Mouse (Mus musculus): ENCODE results near the gene Ifi205.
"Not testable (repeated sequence)": the region's sequence is repeated elsewhere in the genome, so short reads cannot be mapped to it uniquely, and the experiment has no call there.

The Ifi205 gene

DNA sequence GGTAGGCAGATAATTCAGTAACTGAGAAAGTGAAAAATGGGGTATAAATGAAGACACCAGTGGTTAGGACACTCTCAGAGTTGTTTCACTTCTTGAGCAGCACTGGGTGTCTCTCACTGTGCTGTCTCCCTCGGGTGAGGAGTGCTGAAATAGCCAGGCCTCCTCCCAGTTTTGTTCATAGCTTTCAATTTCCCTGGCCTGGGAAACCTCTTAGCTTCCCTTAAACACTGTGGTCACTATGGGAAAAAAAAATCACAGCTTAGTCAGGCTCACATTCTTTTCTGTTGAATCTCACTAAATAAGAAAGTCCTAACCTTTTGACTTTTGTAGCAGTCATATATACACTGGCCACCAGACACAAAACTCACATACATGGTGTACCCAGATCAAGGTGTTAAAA is at the start of gene Ifi205:
Gene Ifi205, minus strand, starts transcription at position 113 of the 400 bp plus-strand sequence.
- DNase-seq (ENCODE audit: low read depth), result no peak

DNA sequence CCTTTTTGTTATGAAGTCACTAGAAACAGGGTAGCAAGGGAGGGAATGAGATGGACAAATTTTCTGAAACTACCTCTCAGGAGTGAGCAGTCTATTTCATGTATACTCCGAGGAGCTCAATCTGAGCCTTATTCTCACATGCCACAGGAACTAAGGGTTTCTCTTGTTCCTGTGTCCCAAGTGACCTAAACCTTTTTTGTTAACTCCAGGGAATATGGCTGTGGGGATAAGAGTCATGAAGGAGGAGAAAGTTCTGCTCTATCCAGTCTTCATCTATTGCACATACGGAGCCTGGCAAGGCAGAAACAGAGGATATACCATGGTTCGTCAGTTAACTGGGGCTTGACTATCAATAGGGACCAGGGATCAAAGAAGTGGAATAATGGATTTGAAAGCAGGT is 34.7 kb upstream of the Ifi205 start, which contains the start of gene Olfr430:
Gene Olfr430, plus strand, starts transcription at position 301 of the 400 bp plus-strand sequence.
- DNase-seq (ENCODE audit: low read depth), result no peak

DNA sequence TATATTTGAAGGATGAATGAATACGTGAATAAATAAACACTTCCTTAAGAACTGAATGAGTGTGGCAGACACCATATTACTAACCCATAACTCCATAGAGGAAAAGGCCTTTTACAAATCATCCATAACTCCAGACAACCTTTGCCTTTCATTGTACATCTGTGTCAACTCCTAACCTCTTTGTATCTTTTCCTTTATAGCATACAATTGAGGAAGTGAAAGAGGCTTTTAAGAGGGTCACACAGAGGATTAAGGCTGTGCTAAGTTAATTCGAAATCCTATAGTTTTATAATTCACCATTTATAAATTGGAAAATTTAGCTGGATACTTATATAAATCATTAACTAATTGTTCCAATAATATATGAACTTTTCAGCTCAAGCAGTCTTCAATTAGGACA is 23.6 kb upstream of the Ifi205 start:
- DNase-seq (ENCODE audit: low read depth), result no peak

- peak; percentile 26 for DNase-seq (ENCODE audit: low read depth)
Observed at GRCm38 (mm10) chr1:174052981-174053380, 21.4 kb upstream of the Ifi205 start.

- DNase-seq (ENCODE audit: low read depth), result no peak
Observed at GRCm38 (mm10) chr1:174051931-174052536, 20.4 kb upstream of the Ifi205 start.

DNA sequence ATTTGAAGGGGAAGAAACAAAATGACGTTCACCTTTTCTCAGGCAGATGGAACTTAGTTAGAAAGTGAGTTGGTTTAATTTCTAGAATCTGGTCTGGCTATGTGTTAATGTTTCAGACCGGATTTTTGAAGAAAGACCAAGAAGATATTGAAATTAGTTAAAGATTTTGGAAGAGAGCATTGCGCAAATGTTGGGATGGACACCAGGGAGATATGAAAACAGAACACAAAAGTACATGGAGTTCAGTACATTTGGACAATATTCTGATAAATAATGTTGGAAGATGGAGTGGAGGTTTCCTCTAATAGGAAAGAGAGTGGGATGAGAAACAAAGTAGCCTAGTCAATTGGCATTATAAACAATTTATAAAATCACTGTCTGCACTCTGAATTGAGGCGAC is 19.9 kb upstream of the Ifi205 start:
- no peak for DNase-seq (ENCODE audit: low read depth)

GRCm38 (mm10) chr1:174050532-174050931 is 18.9 kb upstream of the Ifi205 start:
- no peak for DNase-seq (ENCODE audit: low read depth)

GRCm38 (mm10) chr1:174049357-174049756 is 17.7 kb upstream of the Ifi205 start:
- DNase-seq (ENCODE audit: low read depth), result not testable (repeated sequence)

DNA sequence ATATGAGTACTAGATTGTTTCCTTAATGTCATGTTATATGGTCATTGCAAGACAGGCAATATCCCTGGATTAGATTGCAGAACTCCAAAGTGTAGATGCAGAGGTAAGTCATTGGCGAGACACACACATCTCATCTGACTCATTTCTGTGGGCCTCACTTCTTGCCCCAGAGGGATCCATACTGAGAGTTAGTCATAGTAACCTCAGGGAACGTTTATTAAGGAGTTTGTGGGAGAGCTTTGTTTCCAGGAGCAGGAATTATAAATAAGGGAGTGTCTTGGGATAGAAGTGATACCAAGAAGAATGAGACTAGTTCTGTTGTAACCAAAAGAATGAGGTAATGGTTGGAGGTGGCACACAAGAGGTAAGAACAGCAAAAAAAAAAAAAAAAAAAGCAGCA is 17.3 kb upstream of the Ifi205 start, which contains the start of gene Olfr432:
Gene Olfr432, plus strand, starts transcription at position 313 of the 400 bp plus-strand sequence.
- no peak for DNase-seq (ENCODE audit: low read depth)

DNA sequence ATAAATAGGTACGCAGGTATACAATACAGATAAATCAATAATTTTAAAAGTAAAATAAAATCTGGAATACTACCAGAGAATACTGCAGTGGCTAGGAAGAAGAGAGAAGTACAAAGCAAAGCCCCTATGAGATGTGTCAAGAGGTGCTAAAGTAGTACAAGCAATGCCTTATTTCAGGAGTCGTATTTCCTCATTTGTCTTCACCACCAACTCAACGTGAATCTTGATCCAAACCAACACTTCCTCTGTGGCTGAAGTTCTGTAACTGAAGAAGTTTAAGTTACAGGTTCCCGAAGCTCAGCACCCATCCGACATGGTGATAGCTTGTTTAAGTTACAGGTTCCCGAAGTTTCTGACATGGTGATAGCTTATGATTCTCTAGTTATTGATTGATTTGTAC is 16.6 kb upstream of the Ifi205 start:
- not testable (repeated sequence) for DNase-seq (ENCODE audit: low read depth)

DNA sequence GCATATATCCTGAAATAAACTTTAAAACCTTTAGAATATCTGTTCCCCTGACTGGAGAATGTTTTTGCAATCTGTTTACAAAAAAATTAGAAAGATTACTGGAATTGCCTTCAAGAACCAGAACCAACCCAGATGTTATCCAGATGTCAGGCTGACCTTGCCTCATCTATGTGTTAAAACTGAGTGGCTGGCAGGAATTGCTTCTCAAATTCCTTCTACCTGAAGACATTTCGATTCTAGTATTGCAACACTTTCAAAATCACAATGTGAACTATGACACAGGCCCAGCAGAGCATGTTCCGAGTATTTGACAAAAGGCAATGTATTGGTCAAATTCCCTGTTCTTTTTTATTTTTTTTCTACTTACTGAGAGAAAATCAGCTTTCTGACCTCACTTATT is 12.8 kb upstream of the Ifi205 start:
- no peak for DNase-seq (ENCODE audit: low read depth)

DNA sequence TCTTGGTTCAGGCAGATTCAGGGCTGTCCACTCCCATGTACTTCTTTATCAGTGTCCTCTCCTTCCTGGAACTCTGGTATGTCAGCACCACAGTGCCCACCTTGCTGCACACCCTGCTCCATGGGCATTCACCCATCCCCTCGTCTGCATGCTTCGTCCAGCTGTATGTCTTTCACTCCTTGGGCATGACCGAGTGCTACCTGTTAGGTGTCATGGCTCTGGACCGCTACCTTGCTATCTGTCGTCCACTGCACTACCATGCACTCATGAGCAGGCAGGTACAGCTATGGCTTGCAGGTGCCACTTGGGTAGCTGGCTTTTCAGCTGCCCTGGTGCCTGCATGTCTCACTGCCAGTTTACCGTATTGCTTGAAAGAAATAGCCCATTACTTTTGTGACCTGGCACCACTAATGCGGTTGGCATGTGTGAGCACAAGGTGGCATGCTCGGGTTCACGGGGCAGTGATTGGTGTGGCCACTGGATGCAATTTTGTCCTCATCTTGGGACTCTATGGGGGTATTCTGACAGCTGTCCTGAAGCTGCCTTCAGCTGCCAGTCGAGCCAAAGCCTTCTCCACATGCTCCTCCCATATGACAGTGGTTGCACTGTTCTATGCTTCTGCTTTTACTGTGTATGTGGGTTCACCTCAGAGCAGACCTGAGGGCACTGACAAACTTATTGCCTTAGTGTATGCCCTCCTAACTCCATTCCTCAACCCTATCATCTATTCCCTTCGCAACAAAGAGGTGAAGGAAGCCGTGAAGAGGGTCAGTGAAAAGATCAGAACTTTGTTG is 10.7 kb upstream of the Ifi205 start:
- not testable (repeated sequence) for DNase-seq (ENCODE audit: low read depth)

DNA sequence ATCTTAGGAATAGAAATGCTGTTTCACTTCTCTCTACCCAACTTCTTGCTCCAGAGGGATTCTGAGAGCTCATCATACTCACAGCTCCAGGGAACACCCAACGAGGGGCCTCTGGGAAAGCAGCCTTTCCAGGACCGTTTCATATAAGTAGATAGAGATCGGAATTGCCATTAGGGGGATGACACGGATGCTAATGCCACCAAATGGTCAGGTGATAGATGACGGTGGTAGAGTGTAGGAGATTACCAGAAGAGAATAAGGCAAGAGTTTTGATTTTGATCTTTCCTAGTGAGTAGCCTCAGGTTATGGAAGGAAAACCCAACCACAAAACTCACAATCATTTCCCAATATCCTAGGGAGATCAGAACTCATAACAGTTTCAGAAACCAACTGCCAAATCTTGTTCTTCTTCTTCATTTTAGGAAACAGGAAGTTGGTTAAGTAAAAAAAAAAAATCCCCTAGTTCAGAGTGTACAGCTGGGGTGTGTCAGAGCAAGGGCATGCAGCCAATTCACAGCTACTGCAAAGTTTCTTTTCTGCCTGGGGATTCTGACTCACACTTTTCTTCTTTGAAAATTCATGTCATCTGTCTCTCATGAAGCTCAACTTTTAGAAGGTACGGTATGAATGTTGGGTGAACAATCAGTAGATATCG is 9.0 kb upstream of the Ifi205 start, which contains the start of gene Olfr433:
Gene Olfr433, plus strand, starts transcription at position 183 of the 655 bp plus-strand sequence.
- DNase-seq (ENCODE audit: low read depth), result peak; percentile 82

DNA sequence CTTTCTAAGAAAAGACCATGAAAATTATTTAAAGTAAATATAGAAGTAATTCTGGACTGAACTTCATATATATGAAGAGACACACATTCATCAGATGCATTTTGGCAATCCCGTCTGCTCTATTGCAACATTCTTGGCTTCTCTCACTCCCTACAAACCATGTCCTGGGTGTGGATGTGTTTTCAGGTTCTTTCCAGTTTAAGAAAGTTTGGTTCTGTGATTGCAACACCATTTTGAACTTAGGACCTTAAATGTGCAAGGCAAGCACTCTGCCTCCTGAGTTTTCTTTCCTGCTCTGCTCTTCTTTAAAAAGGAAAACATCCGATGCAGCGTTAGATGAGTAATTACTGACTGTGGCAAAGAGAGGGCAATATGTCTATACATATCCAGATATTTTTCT is 6.9 kb upstream of the Ifi205 start:
- no peak for DNase-seq (ENCODE audit: low read depth)

DNA sequence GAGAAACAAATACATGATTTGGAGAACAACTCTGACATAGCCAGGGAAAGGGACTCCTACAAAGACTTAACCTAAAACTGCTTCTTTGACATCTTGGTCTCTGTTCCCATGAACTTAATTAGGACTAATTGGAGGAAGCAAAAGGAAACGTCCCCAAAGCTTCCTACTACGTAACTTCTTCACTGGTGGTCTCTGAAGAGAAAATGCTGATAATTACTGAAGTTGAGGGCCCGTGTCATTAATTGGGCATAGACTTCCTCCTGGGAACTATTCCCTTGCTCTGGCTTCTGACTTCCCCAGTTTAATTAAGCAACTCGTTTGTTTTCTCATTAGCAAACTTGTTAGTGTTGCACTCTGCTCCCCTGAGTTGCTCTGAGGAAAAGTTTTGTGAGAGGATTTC is 4.2 kb upstream of the Ifi205 start:
- no peak for DNase-seq (ENCODE audit: low read depth)

GRCm38 (mm10) chr1:174007050-174007449 is 24.6 kb downstream of the Ifi205 start:
- DNase-seq (ENCODE audit: low read depth), result not testable (repeated sequence)

GRCm38 (mm10) chr1:174004352-174005109 is 27.1 kb downstream of the Ifi205 start:
- not testable (repeated sequence) for DNase-seq (ENCODE audit: low read depth)

- DNase-seq (ENCODE audit: low read depth), result no peak
Observed at GRCm38 (mm10) chr1:173995003-173995402, 36.6 kb downstream of the Ifi205 start.

DNA sequence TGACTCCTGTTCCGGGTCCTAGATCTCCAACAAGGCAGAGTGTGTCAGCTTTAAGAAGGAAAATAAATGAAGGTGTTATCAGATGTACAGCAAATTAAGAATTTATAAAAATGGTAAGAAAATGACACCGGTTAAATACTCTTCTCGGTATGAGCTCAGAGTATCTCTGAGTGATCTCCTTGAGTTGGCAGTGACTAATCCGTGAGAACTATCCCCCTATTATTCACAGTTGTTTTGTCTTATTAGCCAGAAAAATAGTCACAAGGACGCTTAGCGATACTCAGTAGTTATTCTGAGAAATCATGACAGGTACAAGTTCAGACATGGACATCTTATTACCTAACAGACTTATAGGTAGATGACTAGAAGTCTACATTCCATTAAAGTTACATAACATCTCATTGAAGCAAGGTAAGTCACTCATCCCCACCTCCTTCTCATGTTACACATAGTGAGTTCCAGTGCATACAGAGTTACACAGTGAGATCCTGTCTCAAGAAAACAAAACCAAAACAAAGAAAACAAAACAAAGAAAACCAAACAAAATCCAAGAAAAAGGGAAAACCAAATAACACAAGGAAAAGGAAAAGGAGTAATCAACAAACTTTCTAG is 48.8 kb downstream of the Ifi205 start, which contains the start of gene Ifi202b:
Gene Ifi202b, minus strand, starts transcription at position 51 of the 612 bp plus-strand sequence.
- not testable (repeated sequence) for DNase-seq (ENCODE audit: low read depth)

GRCm38 (mm10) chr1:173981038-173981437 is 50.6 kb downstream of the Ifi205 start:
- DNase-seq (ENCODE audit: low read depth), result not testable (repeated sequence)

DNA sequence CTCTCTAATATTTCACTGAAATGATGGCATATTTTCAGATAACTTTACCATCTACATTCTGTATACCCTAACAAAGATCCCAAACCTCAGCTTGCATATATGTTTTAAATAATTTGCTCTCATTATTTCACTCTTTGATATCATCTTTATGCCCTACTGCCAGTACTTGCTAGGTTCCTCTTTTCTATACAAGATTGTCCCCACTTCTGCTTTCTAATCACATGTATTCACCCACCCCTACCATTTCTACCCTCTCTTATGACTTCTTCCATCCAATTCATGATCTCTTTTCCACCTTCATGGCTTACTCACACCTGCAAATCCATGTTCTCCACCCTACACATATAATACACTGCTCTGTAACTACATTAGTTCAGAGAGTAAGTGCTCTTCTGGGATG is 54.0 kb downstream of the Ifi205 start:
- DNase-seq (ENCODE audit: low read depth), result peak; percentile 41
